Mouse (Mus musculus): Measurements from ENCODE around the gene Borcs5.
A peak's percentile ranks its signal among the peaks of the same experiment; 100 is the strongest.

Gene Borcs5

DNA sequence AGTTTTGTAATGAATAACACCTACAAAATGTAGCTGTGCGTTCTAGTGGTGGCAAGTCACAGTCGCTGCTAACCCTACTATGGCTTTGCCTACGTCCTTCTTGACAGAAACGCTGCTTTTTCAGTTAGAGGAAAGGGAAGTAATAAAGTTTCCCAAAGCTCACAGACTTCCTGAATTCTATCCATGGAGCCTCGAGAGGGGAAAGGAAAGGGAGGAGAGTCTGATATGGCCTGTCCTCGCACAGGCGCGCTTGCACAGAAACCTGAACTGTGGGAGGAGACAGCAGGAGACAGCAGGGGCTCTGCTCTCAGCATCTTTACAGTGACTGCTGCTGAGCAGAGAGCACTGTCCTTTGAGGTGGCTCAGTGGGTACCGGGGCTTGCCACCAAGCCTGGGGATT is 8.9 kb upstream of the Borcs5 start:
- DNase-seq (ENCODE audit: low spot score): no peak

DNA sequence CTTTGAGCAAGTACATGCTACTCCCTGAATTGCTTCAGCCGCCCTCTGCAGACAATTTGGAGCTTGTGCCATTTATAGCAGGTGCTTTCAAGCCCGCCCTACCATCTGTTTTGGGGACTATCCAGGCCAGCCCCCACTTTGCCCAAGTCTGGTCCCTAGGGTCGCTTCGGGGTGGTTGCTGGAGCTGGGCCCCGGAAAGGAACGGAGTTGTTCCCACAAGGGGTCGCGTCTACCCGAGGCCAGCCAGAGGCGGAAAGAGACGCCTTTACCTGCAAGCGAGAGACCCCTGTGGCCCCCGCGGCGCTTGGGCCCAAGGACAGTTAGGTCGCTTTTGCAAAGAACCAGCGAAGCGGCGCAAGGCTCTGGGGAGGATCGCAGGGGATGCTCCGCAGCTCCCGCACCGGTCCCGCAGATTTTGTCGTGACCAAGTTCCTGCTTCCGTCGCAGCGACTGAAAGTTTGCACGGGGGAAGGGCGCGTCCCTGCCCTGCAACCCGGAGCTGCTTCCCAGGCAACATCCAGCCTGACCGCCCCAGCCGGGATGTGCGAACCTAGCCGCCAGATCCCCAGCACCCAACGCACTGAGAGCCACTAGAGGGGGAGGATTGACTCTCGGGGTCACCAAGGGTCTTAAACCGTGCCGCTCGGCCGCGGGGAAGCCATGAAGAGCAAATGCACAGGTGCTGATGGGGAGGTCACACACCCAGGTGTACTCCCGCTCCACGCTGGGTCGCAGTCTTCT is 7.2 kb upstream of the Borcs5 start, which contains the start of gene Mansc1:
Gene Mansc1 (minus strand): TSS at position 542 of the 741 bp plus-strand sequence.
- DNase-seq (ENCODE audit: low spot score): peak; percentile 56

DNA sequence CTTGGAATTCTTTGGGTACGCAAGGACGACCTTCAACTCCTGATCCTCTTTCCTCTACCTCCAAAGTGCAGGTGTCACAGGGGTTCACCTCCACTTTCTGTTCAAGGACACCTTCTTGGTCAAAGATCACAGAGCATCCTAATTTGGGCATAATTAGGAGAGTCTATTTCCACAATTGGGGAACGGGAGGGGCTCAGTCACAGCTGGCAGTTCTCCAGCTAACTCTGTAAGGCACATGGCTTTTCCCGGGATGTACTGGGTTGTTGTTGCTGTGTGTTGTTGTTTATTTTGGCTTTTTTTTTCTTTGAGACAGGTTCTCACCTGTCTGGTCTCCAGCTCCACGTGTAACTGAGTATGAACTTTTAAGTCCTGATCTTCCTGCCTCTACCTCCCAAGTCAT is 6.6 kb upstream of the Borcs5 start:
- no peak for DNase-seq (ENCODE audit: low spot score)

DNA sequence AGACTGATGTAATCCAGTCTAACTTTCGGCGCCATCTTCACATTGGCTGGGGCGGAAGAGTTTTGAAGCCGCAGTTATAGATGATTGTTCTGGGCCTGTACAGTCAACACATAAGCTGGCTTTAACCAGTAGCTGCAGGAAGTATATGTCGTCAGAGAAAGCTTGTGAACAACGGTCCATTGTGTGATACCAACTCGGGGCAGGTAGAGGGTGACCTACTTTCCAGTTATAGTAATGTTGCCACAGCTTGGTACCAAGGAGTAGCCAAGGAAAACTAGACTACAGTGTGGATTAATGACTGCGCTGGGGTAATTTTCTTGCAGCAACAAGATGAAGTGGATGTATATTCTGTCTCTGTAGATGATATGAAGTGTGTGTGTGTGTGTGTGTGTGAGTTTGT is 5.8 kb upstream of the Borcs5 start:
- DNase-seq (ENCODE audit: low spot score): no peak

DNA sequence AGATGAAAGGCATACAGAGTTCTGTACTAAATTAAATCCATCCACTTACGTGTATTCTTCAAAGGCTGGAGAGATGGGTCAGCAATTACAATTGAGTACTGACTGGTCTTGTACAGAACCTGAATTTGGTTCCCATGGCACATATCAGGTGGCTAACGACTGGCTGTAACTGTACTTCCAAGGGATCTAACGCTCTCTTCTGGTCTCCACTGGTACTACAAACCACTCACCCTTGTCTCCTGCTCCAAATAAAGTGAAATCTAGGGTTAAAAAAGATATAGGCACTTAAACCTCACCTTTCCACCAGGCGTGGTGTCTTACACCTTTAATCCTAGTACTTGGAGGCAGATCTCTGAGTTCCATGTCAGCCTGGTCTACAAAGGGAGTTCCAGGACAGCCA is 2.8 kb upstream of the Borcs5 start:
- no peak for DNase-seq (ENCODE audit: low spot score)

DNA sequence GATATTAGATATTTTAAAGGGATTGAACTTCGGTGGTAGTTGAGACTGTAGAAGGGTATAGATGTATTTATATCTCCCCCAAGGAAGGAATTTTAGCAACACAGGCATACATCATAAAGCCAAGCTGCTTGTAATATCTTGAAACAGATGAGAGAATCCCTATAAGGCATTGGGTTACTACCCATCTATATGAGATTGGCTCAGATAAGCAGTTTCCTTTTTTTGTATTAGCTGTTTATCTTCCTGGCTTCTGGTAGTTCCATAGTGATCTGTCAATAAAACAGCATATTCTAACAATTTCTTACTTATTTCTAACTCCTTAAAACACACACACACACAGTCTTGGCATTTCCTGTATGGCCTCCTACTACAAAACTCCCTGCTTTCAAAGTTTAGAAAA is 590 bp downstream of the Borcs5 start:
- no peak for DNase-seq (ENCODE audit: low spot score)

DNA sequence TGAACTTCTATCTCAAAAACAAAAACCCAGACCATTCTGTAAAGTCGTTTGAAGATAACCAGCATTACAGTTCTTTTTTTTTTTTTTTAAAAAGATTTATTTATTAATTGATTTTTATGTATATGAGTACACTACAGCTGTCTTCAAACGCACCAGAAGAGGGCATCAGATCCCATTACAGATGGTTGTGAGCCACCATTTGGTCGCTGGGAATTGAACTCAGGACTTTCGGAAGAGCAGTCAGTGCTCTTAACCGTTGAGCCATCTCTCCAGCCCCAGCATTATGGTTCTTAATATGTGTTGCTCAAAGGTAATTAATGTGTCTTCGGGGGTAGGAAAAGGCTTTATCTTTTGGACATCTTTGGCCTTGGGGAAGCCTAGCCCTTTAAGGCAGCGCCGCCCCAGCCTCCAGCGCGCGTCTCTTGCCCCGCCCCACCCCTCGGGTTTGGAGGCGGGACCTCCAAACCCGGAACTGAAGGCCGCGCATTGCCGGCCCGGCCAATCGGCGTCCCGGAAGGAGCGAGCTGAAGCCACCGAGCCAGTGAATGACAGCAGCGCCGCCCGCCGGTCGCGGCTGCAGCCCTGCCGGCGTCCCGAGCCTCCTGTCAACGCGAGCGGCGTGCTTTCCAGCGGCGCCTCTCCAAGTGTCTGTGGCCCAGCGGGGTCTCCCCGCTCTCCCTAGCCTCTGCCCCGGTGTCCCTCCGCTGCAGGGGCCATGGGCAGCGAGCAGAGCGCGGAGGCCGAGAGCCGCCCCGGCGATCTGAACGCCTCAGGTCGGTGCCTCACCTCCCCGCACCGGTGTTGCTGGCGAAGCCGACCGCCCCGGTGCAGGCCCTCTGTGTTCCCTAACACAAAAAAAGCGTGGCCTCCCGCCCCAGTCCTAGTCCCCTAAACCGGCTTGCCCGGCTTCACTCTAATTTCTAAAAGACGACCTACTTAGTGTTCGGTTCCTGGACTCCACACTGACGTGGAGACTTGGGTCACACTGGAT is 1.5 kb downstream of the Borcs5 start:
- DNase-seq (ENCODE audit: low spot score): peak; percentile 91

DNA sequence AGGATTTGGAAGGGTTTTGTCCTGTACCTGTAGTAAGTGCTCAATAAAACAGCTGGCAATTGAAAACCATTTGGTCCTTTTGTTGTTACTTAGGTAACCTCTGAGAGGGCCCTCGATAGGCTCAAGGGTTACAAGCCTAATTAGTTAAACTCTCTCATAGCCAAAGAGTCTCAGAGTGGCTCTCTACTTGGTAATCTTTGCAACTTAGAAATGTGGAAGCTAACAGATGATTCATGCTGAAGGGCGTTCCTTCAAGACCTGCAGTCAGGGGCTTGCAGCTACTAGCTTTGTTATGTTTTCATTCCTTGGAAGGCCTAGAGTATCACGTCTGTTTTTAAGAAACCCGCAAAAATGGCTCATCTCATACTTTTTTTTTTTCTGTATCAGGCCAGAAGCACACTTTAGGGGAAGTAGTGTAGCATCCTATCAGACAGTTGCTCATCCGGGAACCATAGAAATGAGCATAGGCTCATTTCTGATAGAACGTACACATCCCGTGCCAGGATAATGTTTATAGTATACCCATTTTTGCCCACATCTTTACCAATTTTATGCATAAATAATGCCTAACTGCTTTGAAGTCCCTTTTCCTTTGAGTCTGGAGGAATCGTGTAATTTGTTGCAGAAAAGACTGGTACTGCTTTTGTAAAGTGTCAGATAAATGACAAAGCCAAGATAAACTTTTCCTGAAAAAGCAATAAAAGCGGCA is 2.6 kb downstream of the Borcs5 start:
- no peak for DNase-seq (ENCODE audit: low spot score)

DNA sequence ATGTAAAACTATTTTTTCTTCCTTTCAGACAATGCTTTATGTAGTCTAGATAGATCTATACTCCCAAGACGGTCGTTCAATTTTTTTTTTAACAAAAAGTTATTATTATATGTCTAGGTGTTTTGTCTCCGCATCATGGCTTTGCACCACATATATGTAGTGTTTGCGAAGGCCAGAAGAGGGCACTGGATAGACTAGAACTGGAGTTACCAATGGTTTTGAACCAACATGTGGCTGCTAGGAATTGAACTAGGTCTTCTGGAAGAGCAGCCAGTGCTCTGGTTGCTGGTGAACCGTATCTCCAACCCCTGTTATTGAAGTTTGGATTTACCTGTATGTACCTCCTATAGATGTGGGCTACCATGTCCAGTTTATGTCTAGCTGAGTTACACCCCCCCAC is 4.0 kb downstream of the Borcs5 start:
- DNase-seq (ENCODE audit: low spot score): no peak

DNA sequence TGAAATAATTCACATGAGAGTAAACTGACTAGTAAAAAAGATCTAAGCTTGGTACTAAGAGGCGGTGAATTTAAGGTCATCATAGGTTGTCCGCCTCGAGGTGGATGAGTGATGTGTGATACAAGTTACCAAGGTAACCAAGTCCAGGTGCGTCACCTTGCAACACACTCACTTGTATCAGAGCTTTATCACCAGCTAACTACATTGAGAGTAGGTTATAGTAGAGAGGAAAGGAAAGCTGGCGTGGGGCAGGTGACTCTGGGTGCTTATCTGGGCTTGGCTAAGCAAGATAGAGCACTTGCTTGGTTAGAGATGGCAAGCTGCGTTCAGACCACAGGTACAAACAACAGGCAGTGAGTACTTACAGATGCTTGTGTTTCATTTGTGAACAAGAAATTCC is 7.5 kb downstream of the Borcs5 start:
- DNase-seq (ENCODE audit: low spot score): no peak

DNA sequence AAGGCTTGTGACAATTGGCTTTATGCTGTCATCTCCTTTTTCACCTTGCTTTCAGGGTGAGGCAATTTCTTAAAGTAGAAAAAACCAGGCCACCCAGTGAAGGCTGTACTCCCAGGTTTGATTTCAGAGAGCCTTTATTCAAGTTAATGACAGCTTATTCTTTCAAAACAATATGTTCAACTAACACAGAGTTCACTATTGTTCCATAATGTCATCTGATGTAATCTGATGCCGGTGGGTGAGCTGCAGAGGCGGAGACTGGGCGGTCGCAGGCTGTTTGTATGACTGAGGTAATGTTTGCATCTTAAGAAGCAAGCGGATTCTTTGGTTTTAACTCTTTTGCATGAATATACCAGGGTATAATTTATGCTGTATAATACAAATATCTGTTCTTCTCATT is 8.3 kb downstream of the Borcs5 start:
- no peak for DNase-seq (ENCODE audit: low spot score)

DNA sequence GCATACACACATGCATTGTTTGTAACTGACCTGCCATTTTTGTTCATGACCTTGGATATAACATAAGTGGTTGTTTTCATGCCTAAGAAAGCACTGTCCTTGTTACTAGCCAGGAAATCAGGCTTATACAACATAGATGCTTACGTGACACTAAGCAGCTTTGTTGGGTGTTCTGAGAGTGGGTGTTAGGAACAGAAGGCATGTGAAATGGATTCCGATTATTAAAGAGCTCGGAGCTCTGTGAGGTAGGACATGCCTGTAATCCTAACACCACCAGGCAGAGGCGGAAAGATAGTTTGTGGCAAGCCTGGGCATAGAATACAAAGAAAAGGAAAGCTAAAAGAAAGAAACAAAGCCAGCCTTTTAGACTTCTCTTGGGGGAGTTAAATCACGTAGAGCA is 9.0 kb downstream of the Borcs5 start:
- DNase-seq (ENCODE audit: low spot score): no peak

DNA sequence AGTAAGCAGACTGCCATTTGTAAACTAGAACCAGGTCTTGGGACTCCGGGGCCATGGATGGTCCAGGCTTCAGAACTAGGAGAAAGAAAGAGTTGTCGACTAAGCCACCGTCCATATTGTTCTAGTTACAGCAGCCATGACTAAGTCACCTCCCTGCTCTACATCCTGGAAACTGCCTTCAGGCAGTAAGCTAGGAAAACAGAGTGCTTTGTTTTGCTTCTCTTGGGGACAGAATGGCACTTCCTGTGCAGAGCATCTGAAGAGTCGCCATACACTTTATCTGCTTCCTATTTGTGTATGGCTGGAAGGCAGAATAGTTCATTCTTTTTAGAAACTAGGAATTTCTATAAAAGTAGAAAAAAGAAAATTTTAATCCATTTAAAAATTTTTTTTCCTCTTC is 17.2 kb downstream of the Borcs5 start:
- no peak for DNase-seq (ENCODE audit: low spot score)

DNA sequence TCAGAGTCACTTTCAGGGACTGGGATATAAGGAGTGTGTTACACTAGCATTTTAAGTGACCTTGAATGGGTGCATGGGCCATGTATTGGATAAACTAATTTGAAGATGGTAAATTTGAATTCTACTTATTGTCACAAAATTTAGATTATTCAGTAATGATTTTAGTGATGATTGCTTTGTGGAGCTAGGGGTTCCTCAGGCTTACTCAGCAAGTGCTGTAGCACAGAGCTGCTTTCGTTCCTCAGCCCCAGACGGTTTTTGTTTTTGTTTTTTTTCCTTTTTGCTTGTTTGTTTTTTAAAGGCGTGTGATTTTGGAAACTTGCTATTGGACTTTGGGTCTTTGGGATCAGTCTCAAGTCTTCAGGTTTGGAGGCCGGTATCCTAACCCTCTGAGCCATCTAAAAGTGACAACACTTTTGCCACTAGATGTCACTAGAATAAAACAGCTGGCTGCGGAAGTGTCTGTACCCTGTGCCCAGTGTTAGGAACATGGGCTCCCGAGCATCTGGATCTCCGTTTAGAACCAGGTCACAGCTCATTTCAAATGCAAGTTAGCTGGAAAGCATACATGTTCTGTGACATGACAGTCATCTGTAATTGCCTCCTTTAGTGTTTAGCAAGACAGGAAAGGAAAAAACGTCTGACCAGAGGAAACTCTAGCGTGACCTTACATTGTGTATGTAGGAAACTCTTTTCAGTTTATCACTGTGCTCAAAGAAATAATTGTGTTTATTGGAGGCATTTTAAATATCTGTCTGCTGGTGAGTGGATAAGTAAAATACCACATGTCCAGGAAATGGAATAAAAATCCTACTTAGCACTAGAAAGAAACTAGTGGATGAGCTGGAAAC is 20.0 kb downstream of the Borcs5 start:
- peak; percentile 44 for DNase-seq (ENCODE audit: low spot score)

DNA sequence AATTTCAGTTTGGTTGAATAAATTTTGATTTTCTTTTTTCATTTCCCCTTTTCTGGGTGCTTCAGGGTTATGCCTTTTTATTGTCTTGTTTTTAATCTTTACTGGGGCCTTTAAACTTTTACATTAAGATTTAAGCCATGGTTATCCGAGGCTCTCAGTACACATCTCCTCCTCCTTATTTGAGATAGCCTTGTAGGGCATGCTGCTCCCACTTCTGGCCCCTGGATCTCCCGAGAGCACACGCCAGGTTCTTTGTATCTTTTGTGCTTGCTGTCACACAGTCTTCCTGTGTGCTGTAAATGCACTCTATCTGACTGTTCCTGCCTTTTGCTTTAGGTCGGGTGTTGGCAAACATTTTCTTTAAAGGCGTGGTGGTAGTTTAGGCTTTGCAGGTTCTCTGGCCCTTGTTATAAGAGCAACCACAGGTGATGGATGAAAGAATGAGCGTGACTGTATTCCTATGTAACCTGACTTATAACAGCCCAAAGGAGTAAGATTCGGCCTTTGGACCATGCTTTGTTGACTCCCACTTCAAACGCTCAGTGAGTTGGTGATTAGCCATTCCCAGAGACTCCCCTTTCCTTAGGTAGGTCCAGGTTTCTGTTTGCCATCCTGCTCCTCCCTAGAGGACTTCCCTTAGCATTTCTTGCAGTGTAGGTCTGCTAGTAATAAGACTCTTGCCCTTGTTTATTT is 21.6 kb downstream of the Borcs5 start:
- peak; percentile 50 for DNase-seq (ENCODE audit: low spot score)

DNA sequence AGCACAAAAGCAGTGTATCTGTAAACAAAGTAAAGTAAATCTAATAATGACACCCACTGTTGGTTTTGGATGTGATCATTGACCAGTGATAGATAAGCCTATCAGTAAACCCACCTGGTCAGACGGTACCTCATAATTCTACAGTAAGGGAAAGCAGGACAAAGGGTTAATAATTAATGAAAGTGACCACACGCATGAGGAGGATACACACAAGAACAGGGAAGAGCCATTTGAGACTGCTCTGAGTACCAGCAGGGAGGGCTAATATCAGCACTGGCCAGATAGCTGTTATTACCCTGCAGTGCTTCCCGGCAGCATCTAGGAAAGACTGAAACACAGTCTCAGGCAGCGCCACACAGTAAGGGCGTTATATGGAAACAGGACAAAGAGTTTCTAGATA is 25.3 kb downstream of the Borcs5 start:
- DNase-seq (ENCODE audit: low spot score): peak; percentile 8

DNA sequence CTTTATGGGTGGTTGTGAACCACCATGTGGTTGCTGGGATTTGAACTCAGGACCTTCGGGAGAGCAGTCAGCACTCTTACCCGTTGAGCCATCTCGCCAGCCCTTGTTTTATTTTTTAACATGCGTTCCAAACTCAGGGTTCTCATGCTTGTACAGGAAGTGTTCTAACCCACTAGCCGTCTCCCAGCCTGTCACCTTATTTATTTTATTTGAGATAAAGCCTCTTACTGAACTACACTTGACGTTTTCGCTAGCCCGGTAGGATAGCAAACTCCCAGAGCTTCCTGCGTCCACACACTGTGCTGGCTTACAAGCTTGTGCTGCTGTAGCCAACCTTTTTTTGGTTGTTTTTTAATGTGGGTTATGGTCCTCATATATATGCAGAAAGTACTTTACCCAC is 26.5 kb downstream of the Borcs5 start:
- no peak for DNase-seq (ENCODE audit: low spot score)

DNA sequence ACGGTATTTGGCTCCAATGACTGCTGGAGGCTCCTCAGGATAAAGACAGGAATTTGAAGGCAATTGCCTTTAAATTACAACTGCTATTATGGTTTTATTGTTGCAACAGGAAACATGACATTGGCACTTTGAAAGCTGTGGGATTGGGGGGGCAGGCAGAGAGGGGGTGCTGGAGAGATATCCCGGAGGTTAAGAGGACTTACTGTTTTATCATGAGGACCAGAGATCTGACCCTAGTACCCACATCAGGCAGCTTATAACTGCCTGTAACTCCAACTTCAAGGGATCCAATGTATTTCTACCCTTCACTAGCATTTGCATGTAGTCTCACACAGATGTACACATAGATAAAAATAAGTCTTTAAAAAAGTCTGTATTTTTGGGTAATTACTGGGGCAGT is 29.2 kb downstream of the Borcs5 start:
- no peak for DNase-seq (ENCODE audit: low spot score)

DNA sequence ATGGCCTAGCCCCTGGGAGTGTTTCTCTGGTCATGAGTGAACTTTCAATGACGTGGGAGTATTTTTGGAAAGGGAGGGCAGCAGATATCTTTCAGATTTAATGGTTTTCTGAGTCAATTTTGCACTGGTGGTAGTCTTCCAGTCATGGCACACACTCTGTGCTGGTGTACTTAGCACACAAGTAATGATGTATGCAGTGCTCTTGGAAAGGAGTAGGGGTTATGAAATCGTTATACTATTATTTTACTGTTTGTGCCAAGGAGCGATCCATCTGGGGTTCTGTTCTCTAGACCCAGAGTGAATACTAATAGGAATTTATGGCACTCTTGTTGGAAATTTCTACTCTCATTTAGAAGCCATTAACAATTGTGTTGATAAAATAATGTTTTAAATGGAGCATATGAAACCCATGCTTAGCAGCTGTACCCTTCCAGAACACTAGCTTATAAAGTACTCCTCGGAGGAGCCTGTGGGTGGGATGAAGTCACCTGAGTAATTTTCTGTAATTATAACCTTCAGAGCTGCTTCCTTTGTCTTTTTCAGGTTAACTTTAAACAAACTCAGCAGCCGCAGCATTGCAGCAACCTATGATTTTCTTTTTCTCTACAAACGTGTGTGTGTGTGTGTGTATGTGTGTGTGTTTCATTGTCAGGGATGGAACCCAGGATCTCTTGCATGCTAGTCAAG is 30.0 kb downstream of the Borcs5 start:
- DNase-seq (ENCODE audit: low spot score): no peak

DNA sequence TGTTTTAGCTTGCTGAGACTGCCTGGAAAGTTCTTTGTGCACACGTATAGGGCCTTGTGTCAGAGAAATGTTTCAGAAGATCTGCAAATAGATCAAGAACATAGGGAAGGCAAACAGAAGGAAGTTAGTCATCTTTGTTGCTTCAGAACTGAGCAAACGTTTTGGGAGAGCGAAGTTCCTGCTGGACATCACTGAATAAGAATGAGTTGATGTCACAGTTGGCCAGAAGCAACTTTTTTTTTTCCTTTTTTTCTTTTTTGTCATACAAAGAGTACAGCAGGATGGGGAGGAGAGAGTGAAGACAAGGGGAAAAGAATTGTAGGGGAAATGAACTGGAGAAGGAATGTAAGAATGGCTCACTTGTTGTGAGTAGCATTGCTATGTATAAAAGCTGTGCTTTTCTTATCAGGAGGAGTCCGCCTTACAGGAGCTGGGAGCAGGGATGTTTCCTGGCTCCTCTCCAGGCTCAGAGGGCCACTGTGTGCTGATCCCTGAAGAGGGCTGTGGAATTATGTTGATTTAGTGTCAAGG is 31.6 kb downstream of the Borcs5 start:
- DNase-seq (ENCODE audit: low spot score): no peak
